Mouse (Mus musculus) liver, embryonic 14.5 days (tissue): ENCODE results near the gene Mre11a.

Experiments used
- CTCF ChIP-seq: IDR thresholded peaks from 2 replicates; pipeline ENCODE4 v1.5.1; 2016; ENCODE audit warnings: antibody characterized with exemption, low read depth, control low read depth
- EP300 ChIP-seq: IDR thresholded peaks from 2 replicates; pipeline ENCODE4 v1.6.1; 2016; ENCODE audit warnings: antibody characterized with exemption, low read depth

- TF ChIP-seq CTCF (no peak), EP300 (no peak)
These were observed 80.3 kb downstream of the Mre11a start for GRCm38 (mm10) chr9:14864726-14865125.
